Mouse (Mus musculus) layer of hippocampus, postnatal 36 days (tissue): ENCODE results near the gene Tacc2. TPM values are rescaled to one million over a fixed set of nuclear protein-coding genes. Genes with fewer than 3 reads are reported as not detected.

Experiments
- DNase-seq, 2 experiments: peaks; one replicate each; pipeline ENCODE4 v3.0.0; 2022
- total RNA-seq, 2 experiments: library from RNA; stranded (reverse); gene quantifications; 2 replicates each; pipeline ENCODE4 v1.2.3; 2021

Tacc2 gene
- total RNA-seq, 2 experiments from 2014 or later = 73.1 to 82.4 TPM

- DNase-seq = no peak
Measured at GRCm38 (mm10) chr7:130726724-130727422, 149.6 kb downstream of the Tacc2 start.

GRCm38 (mm10) chr7:130727560-130727959 is 150.3 kb downstream of the Tacc2 start:
- DNase-seq = no peak

- DNase-seq = no peak
Measured at GRCm38 (mm10) chr7:130731792-130732191, 154.6 kb downstream of the Tacc2 start.

GRCm38 (mm10) chr7:130732908-130733307 is 155.7 kb downstream of the Tacc2 start:
- DNase-seq = no peak

- DNase-seq = no peak
Measured at GRCm38 (mm10) chr7:130733423-130733822, 156.2 kb downstream of the Tacc2 start.

- DNase-seq = no peak
Measured at GRCm38 (mm10) chr7:130734195-130734787, 157.1 kb downstream of the Tacc2 start.

- no peak for DNase-seq
Measured at GRCm38 (mm10) chr7:130741099-130741498, 163.9 kb downstream of the Tacc2 start.

GRCm38 (mm10) chr7:130743239-130744025 is 166.2 kb downstream of the Tacc2 start:
- DNase-seq = no peak

GRCm38 (mm10) chr7:130749165-130749564 is 171.9 kb downstream of the Tacc2 start:
- no peak for DNase-seq

GRCm38 (mm10) chr7:130750752-130751490 is 173.7 kb downstream of the Tacc2 start:
- DNase-seq = peak in 1 of 2 experiments; percentile 32

GRCm38 (mm10) chr7:130751678-130752077 is 174.4 kb downstream of the Tacc2 start:
- DNase-seq = no peak

GRCm38 (mm10) chr7:130754790-130755189 is 177.6 kb downstream of the Tacc2 start:
- DNase-seq = no peak

- DNase-seq = no peak
Measured at GRCm38 (mm10) chr7:130756343-130756835, 179.2 kb downstream of the Tacc2 start.

GRCm38 (mm10) chr7:130757326-130757865 is 180.2 kb downstream of the Tacc2 start:
- DNase-seq = no peak

GRCm38 (mm10) chr7:130762071-130762897 is 185.0 kb downstream of the Tacc2 start:
- peak; percentile 51 to 70 for DNase-seq

GRCm38 (mm10) chr7:130764160-130764559 is 186.9 kb downstream of the Tacc2 start:
- DNase-seq = no peak

GRCm38 (mm10) chr7:130766411-130767170 is 189.4 kb downstream of the Tacc2 start:
- no peak for DNase-seq

GRCm38 (mm10) chr7:130768151-130768550 is 190.9 kb downstream of the Tacc2 start:
- no peak for DNase-seq

- DNase-seq = peak; percentile 70 to 81
Measured at GRCm38 (mm10) chr7:130770707-130771106, 193.5 kb downstream of the Tacc2 start.

GRCm38 (mm10) chr7:130773171-130773830 is 196.1 kb downstream of the Tacc2 start:
- no peak for DNase-seq
